Mouse (Mus musculus): ENCODE results near the gene Dnal4.
A peak's percentile ranks its signal among the peaks of the same experiment; 100 is the strongest.

The Dnal4 gene

GRCm38 (mm10) chr15:79763001-79763400 lies 14.6 kb downstream of the Dnal4 start:
- no peak for DNase-seq

DNA sequence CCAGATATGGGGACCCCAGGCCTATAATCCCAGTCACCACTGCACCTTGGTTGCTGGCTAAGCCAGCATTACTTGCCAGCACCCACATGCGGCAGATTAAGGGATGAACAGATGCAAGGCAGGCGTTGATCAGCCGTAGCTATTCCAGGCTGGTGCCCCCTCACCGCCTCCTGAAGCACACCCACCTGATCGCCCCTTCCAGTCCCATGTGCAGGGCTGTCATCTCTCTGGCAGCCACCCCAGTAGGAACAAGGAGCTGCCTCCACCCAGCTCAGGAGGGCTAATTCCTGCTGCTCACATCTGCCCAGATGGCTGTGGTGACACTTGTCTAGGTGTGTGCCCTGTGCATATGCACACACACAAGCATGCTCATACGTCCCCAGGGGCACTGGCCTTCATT lies 16.7 kb downstream of the Dnal4 start:
- no peak for DNase-seq

DNA sequence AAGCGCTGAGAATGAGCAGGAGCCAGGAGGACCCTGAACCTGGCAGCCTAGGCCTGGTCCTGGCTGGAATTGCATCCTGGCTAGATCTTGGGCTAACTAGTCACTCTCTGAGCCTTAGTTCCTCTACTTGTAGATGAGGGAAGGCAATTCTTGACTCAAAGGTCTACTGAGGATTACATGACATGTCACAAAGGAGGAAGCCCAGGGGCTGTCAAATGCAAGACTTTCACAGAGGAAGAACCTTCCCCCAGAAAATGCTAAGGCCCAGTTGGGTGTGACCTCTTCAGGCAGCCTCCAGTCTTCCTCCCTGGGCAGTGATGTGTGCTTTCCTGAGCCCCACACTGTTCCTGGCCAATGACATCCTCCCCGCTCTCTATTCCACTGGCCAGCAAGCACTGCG lies 20.5 kb downstream of the Dnal4 start:
- no peak for DNase-seq

- DNase-seq: no peak
Measured at GRCm38 (mm10) chr15:79755977-79756625, 21.5 kb downstream of the Dnal4 start.

DNA sequence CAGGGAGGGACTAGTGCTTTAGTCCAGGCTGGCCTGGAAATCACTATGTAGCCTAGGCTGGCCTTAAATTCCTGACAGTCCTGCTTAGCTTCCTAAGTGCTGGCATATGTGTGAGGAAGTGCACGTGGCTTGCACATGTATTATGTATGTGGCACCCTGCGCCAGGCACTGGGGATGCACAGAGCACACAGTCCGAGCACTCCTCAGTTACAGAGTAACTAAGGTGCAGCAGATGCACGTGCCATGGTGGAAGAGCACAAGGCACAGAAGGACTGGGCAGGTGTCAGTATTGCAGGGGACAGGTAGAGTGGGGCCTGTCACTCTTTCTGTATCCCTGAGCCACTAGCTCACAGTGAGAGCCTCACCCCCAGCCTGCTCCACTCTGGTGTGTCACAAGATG lies 22.5 kb downstream of the Dnal4 start:
- no peak for DNase-seq

- no peak for DNase-seq
Measured at GRCm38 (mm10) chr15:79753873-79754272, 23.8 kb downstream of the Dnal4 start.

DNA sequence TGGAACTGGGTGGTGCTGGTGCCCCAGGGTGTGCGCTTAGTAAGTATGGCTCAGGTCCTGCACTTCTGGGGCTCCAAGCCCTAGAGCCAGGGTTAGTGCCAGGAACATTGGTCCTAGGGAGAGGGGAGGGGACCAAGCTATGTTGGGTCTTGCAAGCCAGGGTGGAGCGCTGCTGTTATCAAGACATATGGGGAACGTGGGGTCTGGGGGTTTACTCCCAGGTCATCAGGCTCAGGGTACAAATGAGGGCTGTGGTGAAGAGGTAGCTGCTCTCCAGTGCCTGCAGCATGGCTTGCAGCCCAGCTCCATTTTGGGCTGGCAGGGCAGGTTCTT lies 24.3 kb downstream of the Dnal4 start:
- no peak for DNase-seq

DNA sequence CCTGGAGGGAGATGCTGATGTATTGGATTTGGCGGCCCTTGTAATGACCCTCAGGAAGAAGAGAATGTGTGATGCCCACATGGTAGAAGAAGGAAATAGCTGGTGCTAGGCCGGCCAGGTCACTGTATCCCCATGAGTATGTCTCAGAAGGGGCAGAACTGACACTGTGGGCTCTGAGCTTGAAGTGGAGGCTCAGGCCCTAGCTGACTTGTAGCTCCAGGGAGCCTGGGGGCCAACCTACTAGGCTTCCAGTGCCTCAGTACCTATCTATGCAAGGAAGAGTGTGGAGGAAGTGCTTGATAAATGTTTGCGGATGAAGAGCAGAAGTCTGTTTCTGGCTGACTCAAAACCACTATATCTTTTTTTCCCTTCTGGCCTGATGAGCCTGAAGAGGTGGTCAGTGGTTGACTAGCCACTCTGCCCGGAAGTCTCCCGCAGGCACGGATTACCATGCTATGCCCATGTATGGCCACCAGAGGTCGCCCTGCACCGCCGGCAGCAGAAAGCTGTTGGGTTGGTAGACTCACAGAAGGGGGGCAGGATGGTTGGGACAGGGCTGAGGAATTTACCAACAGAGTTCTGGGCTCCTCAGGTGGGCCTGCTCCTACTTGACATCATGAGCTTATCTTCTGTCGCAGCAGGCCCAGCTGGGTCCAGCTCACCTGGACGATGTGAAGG lies 24.8 kb downstream of the Dnal4 start:
- peak; percentile 77 for DNase-seq

DNA sequence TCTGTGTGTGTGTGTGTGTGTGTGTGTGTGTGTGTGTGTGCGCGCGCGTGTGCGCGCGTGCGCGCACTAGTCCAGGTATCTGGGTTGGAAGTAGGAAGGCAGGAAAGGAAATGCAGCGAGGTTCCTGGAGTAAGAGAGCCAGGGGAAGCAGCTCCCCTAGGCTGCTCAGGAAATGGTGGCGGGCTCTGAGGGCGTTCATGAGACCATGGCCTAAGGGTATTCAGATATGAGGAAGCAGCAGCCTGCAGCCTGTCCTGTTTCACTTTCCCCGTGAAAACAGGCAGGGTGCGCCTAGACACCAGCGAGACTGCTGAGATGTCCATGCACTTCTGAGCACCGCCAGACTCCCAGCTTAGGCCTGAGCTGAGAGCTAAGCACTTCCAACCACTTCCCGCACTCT lies 25.9 kb downstream of the Dnal4 start:
- DNase-seq: no peak

- DNase-seq: no peak
Measured at GRCm38 (mm10) chr15:79750266-79750665, 27.4 kb downstream of the Dnal4 start.

GRCm38 (mm10) chr15:79749162-79749561 lies 28.5 kb downstream of the Dnal4 start:
- peak; percentile 30 for DNase-seq

GRCm38 (mm10) chr15:79747998-79748397 lies 29.7 kb downstream of the Dnal4 start:
- peak; percentile 50 for DNase-seq

GRCm38 (mm10) chr15:79745883-79746282 lies 31.8 kb downstream of the Dnal4 start:
- no peak for DNase-seq

DNA sequence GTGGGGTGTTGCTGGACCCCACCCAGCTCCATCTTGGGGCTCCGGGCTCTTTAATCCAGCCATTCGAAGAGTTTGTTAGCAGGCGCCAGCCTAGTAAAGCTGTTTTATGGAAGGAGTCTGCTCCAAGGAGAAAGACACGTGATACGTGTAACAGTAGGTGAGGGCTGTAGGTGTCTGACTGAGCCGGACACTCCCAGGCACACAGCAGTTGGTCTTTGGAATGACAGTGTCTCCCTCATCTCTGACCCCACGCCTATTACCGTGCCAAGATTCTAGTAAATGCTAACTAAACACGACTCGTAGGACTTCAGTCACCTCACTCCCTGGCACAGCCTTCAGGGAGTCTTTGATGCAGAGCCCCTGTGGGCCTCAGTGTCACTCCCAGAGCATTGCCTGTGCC lies 32.3 kb downstream of the Dnal4 start:
- no peak for DNase-seq

- DNase-seq: no peak
Measured at GRCm38 (mm10) chr15:79744742-79745141, 32.9 kb downstream of the Dnal4 start.

- no peak for DNase-seq
Measured at GRCm38 (mm10) chr15:79744001-79744400, 33.6 kb downstream of the Dnal4 start.

DNA sequence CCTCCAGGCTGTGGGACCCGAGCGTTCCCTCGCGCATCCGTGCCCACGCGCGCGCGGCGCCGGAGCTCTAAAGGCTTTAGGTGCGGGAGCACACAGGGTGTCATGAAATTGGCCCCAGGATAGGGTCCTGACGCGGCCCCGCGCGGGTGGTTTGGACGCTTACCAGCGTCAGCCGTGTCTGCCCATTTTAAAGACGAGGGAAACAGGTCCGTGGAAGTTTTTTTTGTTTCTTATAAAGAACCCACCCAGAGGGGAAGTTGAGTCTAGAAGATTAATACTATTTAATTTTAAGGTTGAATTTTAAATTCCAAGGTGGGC lies 35.0 kb downstream of the Dnal4 start:
- DNase-seq: no peak

DNA sequence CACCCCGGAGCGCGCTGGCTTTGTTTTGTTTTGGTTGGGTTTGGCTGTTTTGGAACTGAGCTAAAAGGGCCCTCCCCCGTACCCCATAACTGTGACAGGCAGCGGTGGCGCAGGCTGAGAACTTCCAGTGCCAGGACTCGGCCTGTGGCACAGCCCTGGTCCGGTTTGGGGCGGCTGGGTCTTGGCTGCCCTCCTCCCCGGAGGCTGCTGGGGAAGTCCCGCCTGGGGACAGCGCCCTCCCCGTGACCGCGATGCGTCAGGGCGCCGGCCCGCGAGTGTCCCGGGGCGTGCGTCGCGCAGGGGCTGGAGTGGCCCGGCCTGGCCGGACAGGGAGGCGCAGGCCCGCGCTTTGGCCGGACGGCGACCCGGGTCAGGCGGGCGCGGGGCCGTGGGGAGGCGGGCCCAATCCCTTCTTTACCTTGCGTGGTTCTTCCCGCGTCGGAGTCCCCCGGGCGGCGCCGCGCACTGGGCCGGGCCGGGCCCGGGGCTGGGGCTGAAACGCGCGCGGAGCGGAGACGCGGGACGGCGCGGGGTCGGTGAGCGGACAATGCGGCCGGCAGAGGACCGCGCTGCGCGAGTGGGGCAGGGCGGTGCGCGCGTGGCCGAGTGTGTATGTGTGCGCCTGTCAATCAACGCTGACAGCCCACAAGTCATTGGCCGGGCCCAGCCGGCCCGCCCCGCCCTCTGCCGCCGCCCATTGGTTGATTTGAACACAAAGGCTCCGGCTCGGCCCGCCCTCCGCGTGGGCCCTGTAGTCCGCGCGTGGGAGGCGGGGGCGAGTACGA lies 35.5 kb downstream of the Dnal4 start, which contains the start of gene Sun2:
Gene Sun2, minus strand, starts transcription at position 616 of the 785 bp plus-strand sequence.
- DNase-seq: peak; percentile 97

- peak; percentile 69 for DNase-seq
Measured at GRCm38 (mm10) chr15:79741173-79741858, 36.3 kb downstream of the Dnal4 start.

DNA sequence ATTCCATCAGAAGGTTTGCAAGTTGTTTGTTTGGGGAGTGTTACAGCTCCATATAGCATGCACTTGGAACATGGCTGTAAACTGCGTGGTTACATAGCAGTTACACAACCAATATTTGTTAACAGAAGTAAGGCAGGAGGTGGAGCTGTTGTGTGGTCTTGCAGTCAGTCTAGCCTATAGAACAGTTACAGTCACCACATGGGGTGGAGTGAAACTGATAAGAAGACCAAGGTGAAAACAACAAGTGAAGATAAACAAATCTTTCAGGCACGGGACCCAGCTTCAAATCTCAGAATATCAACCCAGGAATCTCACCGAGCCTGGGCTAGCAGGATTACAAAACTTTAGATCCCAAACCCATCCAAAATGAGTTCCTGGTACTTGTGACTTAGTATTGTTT lies 36.9 kb downstream of the Dnal4 start:
- no peak for DNase-seq

DNA sequence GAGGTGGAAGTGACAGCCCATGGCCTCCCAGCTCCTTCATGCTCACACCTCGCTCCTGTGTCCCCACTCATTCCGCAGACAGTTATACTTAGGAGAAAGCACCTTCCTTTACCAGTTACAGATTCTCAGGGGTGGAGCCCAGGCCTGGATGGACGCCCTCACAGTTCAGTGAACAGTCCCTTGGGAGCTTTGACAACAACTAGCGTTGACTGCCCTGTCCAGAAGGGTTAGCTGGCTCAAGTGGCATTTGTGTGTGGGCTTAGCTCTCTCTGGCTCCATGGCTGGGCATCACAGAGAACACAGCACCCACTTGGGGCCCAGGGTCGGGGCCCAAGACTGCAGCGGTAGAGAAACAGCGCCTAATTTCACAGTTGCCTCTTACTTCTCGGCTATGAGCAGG lies 43.3 kb downstream of the Dnal4 start:
- DNase-seq: no peak

- no peak for DNase-seq
Measured at GRCm38 (mm10) chr15:79733640-79734039, 44.0 kb downstream of the Dnal4 start.

DNA sequence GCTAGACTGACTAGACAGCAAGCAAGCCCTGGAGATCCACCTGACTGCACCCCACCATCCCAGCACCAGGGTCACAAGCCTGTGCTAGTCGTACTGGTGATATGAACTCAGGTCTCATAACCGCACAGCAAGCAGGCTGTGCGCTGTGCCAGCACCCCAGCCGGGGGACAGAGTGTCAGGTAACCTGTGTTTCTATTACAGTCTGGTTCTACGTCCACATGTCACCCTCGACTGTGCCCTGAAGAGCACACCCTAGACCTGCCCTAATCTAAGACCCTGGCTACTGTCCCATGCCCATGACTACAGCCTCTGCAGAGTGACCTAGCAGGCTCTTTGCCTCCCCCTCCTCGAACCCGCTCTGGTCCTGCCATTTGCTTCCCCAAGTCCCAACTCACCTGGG lies 44.5 kb downstream of the Dnal4 start:
- DNase-seq: no peak

DNA sequence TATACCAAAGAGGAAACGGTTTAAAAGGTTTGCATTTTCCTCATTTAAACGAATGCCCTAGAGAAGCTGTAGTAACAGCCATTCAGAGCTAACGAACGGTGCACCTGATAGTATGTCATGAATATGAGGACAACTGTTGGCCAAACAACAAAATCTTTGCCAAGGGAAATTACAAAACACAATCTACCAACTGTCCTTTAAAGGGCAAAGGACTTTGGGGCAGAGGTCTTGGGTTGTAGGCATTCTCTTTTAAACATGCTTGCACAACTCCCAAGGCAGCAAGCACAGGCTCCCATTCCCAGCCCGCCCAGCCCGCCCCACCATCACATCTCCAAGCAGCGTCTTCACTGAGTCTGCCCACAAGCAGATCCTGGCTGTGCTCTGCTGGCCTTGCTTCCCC lies 46.1 kb downstream of the Dnal4 start:
- no peak for DNase-seq

Data from thymus, postnatal 14 days (tissue).